ENCODE assay signal across 13 mouse cellular contexts in genomic region chr2:102129235-102129634, GRCm38 (mm10). TPM values are rescaled to one million over a fixed set of nuclear protein-coding genes. Genes with fewer than 3 reads are reported as not detected.
A peak's percentile ranks its signal among the peaks of the same experiment; 100 is the strongest.
DNase-seq lines count a peak whose midpoint lies in the region; ATAC-seq and TF ChIP-seq lines count a peak whose summit lies in the region.
"Had no signal": no experiment of that assay in that cellular context is flagged by ENCODE, and none has a peak within 500 bp of the region (broad histone marks: within the 10 kb centered on the region; RNA-seq: fewer than 3 reads in every experiment).

No protein-coding gene starts in this region.

- H3K36me3 ChIP-seq in hindbrain, postnatal 0 days (ENCODE audit: insufficient read depth, low read length), result no peaks in the 10 kb centered on the region
- no peaks in the 10 kb centered on the region for H3K36me3 ChIP-seq in hindbrain, embryonic 11.5 days (ENCODE audit: control insufficient read depth, insufficient read depth, low read length)
- H3K36me3 ChIP-seq in ES-E14 (ENCODE audit: control insufficient read depth, insufficient read depth, low read length, poor library complexity, severe bottlenecking), result no peaks in the 10 kb centered on the region; the same call in 1 of the 2 replicates
- no peaks in the 10 kb centered on the region for H3K36me3 ChIP-seq in embryonic facial prominence, embryonic 14.5 days (ENCODE audit: control insufficient read depth, insufficient read depth, low read length)
- H3K36me3 ChIP-seq in intestine, postnatal 0 days (ENCODE audit: control insufficient read depth, insufficient read depth), result no peaks in the 10 kb centered on the region
- H3K36me3 ChIP-seq: hindbrain, embryonic 13.5 days; neural tube, embryonic 12.5 days had no signal

- peak overlapping the region; percentile 3; the same call in 1 of the 2 replicates for H3K27ac ChIP-seq in hindbrain, postnatal 0 days
- H3K27ac ChIP-seq in hindbrain, embryonic 11.5 days (ENCODE audit: low read depth, low read length), result no peak overlapping the region
- H3K27ac ChIP-seq in ES-E14 (ENCODE audit: insufficient read depth, low read depth, low read length, poor library complexity, severe bottlenecking), result no peak overlapping the region; the same call in 1 of the 2 replicates
- H3K27ac ChIP-seq in embryonic facial prominence, embryonic 14.5 days (replicated peaks; ENCODE audit: low read depth, low read length), result 0 out of 2 replicates have a peak overlapping the region, but pooled peaks have one; percentile 35
- H3K27ac ChIP-seq in intestine, postnatal 0 days (ENCODE audit: low read depth, low read length), result no peak overlapping the region
- H3K27ac ChIP-seq: hindbrain, embryonic 13.5 days; neural tube, embryonic 12.5 days had no signal

- no peak for ATAC-seq in hindbrain, postnatal 0 days
- ATAC-seq in hindbrain, embryonic 11.5 days (ENCODE audit: low FRiP score), result no peak
- ATAC-seq in embryonic facial prominence, embryonic 14.5 days (ENCODE audit: low read depth), result no peak
- ATAC-seq in intestine, postnatal 0 days, result peak; percentile 62; the same call in 1 of the 2 replicates
- ATAC-seq: midbrain, embryonic 16.5 days had no signal

- no peak for DNase-seq in hindbrain, postnatal 0 days (ENCODE audit: low spot score)
- no peak for DNase-seq in hindbrain, embryonic 11.5 days (ENCODE audit: low spot score)
- no peak for DNase-seq in ES-E14 (ENCODE audit: low read depth, low spot score)
- no peak for DNase-seq in embryonic facial prominence, embryonic 14.5 days (ENCODE audit: low spot score)
- DNase-seq in heart, adult 9 months (ENCODE audit: low spot score in 2 of 2), result no peak
- DNase-seq in T-cell, adult 2 months (ENCODE audit: low spot score), result no peak
- DNase-seq: gastrocnemius, postnatal 10 days; thymus, postnatal 4 days had no signal

- in situ Hi-C loops in ES-E14 (cut with MboI; ENCODE audit: low sequenced_read_pairs in 2 of 2, unreplicated experiment in 2 of 2), result no loop called here

- H3K9ac ChIP-seq in hindbrain, postnatal 0 days (replicated peaks; ENCODE audit: low read length), result no peak overlapping the region
- H3K9ac ChIP-seq in hindbrain, embryonic 11.5 days (ENCODE audit: low read depth, low read length), result no peak overlapping the region
- H3K9ac ChIP-seq in ES-E14 (ENCODE audit: insufficient read depth, low read depth, low read length, poor library complexity, severe bottlenecking), result 0 out of 2 replicates have a peak overlapping the region, but pooled peaks have one; percentile 25
- H3K9ac ChIP-seq in embryonic facial prominence, embryonic 14.5 days (ENCODE audit: low read depth, low read length), result no peak overlapping the region
- H3K9ac ChIP-seq in intestine, postnatal 0 days (ENCODE audit: low read depth, low read length), result no peak overlapping the region
- H3K9ac ChIP-seq: hindbrain, embryonic 13.5 days; neural tube, embryonic 12.5 days had no signal

- WGBS in hindbrain, postnatal 0 days, result 95% methylated on average over 4 of the region's 4 CpGs
- WGBS in hindbrain, embryonic 11.5 days, result 95% methylated on average over 4 of the region's 4 CpGs
- 83% methylated on average over 4 of the region's 4 CpGs for WGBS in embryonic facial prominence, embryonic 14.5 days
- 66% methylated on average over 4 of the region's 4 CpGs for WGBS in intestine, postnatal 0 days

- H3K4me1 ChIP-seq in hindbrain, postnatal 0 days (ENCODE audit: insufficient read depth, low read length), result peaks cover 14% of the 10 kb centered on the region
- H3K4me1 ChIP-seq in hindbrain, embryonic 11.5 days (replicated peaks; ENCODE audit: control insufficient read depth, insufficient read depth, low read length), result peaks cover 2% of the 10 kb centered on the region; the same call in 1 of the 2 replicates
- H3K4me1 ChIP-seq in ES-E14 (ENCODE audit: control insufficient read depth in 2 of 2, insufficient read depth in 2 of 2, low read length in 2 of 2, poor library complexity in 1 of 2), result peaks cover 40 to 67% of the 10 kb centered on the region in 2 experiments
- peaks cover 68% of the 10 kb centered on the region for H3K4me1 ChIP-seq in embryonic facial prominence, embryonic 14.5 days (ENCODE audit: control insufficient read depth, insufficient read depth, low read length)
- peaks cover 5% of the 10 kb centered on the region for H3K4me1 ChIP-seq in intestine, postnatal 0 days (replicated peaks; ENCODE audit: control insufficient read depth, insufficient read depth, low read length)

- H3K27me3 ChIP-seq in hindbrain, postnatal 0 days (ENCODE audit: insufficient read depth, low read length), result no peaks in the 10 kb centered on the region
- H3K27me3 ChIP-seq in hindbrain, embryonic 11.5 days (ENCODE audit: control insufficient read depth, insufficient read depth, low read length), result no peaks in the 10 kb centered on the region
- no peaks in the 10 kb centered on the region for H3K27me3 ChIP-seq in embryonic facial prominence, embryonic 14.5 days (replicated peaks; ENCODE audit: control insufficient read depth, insufficient read depth, low read length)
- H3K27me3 ChIP-seq in intestine, postnatal 0 days (replicated peaks; ENCODE audit: control insufficient read depth, insufficient read depth, low read length), result no peaks in the 10 kb centered on the region
- H3K27me3 ChIP-seq: hindbrain, embryonic 13.5 days; neural tube, embryonic 12.5 days had no signal

- H3K4me3 ChIP-seq in hindbrain, postnatal 0 days (ENCODE audit: low read length), result no peak overlapping the region
- H3K4me3 ChIP-seq in hindbrain, embryonic 11.5 days (ENCODE audit: low read depth, low read length), result no peak overlapping the region
- no peak overlapping the region for H3K4me3 ChIP-seq in ES-E14 (ENCODE audit: insufficient read depth in 1 of 2, low read depth in 1 of 2, low read length in 2 of 2, poor library complexity in 1 of 2, severe bottlenecking in 1 of 2)
- no peak overlapping the region for H3K4me3 ChIP-seq in embryonic facial prominence, embryonic 14.5 days (ENCODE audit: low read depth, low read length)
- no peak overlapping the region for H3K4me3 ChIP-seq in intestine, postnatal 0 days (ENCODE audit: low read depth, low read length)
- H3K4me3 ChIP-seq: hindbrain, embryonic 13.5 days; neural tube, embryonic 12.5 days had no signal

- TF ChIP-seq CTCF in hindbrain, postnatal 0 days (IDR thresholded peaks at IDR 0.05; ENCODE audit: low read depth), result no peak
- no peak for TF ChIP-seq CTCF in intestine, postnatal 0 days (IDR thresholded peaks at IDR 0.05; ENCODE audit: low read depth)

- no peaks in the 10 kb centered on the region for H3K9me3 ChIP-seq in hindbrain, postnatal 0 days (ENCODE audit: low read length)
- no peaks in the 10 kb centered on the region for H3K9me3 ChIP-seq in hindbrain, embryonic 11.5 days (ENCODE audit: control insufficient read depth, low read length)
- no peaks in the 10 kb centered on the region for H3K9me3 ChIP-seq in ES-E14 (ENCODE audit: control insufficient read depth, insufficient read depth, low read depth, low read length)
- no peaks in the 10 kb centered on the region for H3K9me3 ChIP-seq in embryonic facial prominence, embryonic 14.5 days (ENCODE audit: control insufficient read depth, low read length)
- no peaks in the 10 kb centered on the region for H3K9me3 ChIP-seq in intestine, postnatal 0 days (ENCODE audit: control insufficient read depth)
- H3K9me3 ChIP-seq: hindbrain, embryonic 13.5 days; neural tube, embryonic 12.5 days had no signal

- H3K4me2 ChIP-seq in hindbrain, postnatal 0 days (ENCODE audit: low read depth, low read length), result no peak overlapping the region
- H3K4me2 ChIP-seq in hindbrain, embryonic 11.5 days (replicated peaks; ENCODE audit: low read depth, low read length), result no peak overlapping the region
- no peak overlapping the region for H3K4me2 ChIP-seq in embryonic facial prominence, embryonic 14.5 days (ENCODE audit: low read depth, low read length)
- H3K4me2 ChIP-seq in intestine, postnatal 0 days (replicated peaks; ENCODE audit: low read depth), result no peak overlapping the region
- H3K4me2 ChIP-seq: heart, embryonic 11.5 days; hindbrain, embryonic 13.5 days; neural tube, embryonic 12.5 days had no signal

TF ChIP-seq in ES-E14, 5 proteins besides CTCF, POLR2A, EP300 and RAD21:
- TF ChIP-seq MAFK (IDR thresholded peaks at IDR 0.05; ENCODE audit: insufficient read depth, low read depth, low read length) (no peak), HCFC1 (IDR thresholded peaks at IDR 0.05; ENCODE audit: borderline replicate concordance, insufficient read depth, low read length) (no peak), ZNF384 (IDR thresholded peaks at IDR 0.05; ENCODE audit: low read depth, low read length) (no peak), ZC3H11A (IDR thresholded peaks at IDR 0.05; ENCODE audit: borderline replicate concordance, low read depth, low read length) (no peak), CHD2 (IDR thresholded peaks at IDR 0.05; ENCODE audit: low read depth, low read length) (no peak)

RNA-seq across cellular contexts. Expression of gene Ldlrad3, which starts 57.0 kb away (rescaled TPM):
- total RNA-seq in hindbrain, postnatal 0 days (2014; rRNA removed), result 30.1 and 32.4 TPM in 2 replicates
- polyA plus RNA-seq in hindbrain, postnatal 0 days (2015; fragmentation: Nextera tagmentation; extraction: Ambion mirVana), result 20.7 and 21.6 TPM in 2 replicates
- polyA plus RNA-seq in hindbrain, embryonic 11.5 days (2014; fragmentation: Nextera tagmentation; extraction: Ambion mirVana), result 48.7 and 50.9 TPM in 2 replicates
- 27.1 and 39.9 TPM in 2 replicates for total RNA-seq in ES-E14 (2012; rRNA removed)
- 48.2 and 48.8 TPM in 2 replicates for polyA plus RNA-seq in embryonic facial prominence, embryonic 14.5 days (2014; fragmentation: Nextera tagmentation; extraction: Ambion mirVana)
- 4.3 and 4.5 TPM in 2 replicates for polyA plus RNA-seq in intestine, postnatal 0 days (2015; fragmentation: Nextera tagmentation; extraction: Ambion mirVana)

Comparison
In these comparisons a context has a peak if more than half of its experiments do, and no peak if none do; other contexts are left out.
1. H3K27ac ChIP-seq: peak in hindbrain, postnatal 0 days (single experiment) and embryonic facial prominence, embryonic 14.5 days (single experiment); none in hindbrain, embryonic 11.5 days (single experiment), ES-E14 (single experiment) and intestine, postnatal 0 days (single experiment).